Mouse (Mus musculus) liver (tissue): ENCODE data around the gene Crabp2.
"Not testable (repeated sequence)": the region's sequence is repeated elsewhere in the genome, so short reads cannot be mapped to it uniquely, and the experiment has no call there.

ENCODE experiments used
- DNase-seq: peaks from one replicate; pipeline ENCODE4 v3.0.0-alpha.2; 2020; ENCODE audit warnings: mixed read lengths

Gene Crabp2

GRCm38 (mm10) chr3:87948378-87949265 is at the start of gene Crabp2:
Gene Crabp2 (plus strand): TSS chr3:87948666.
- peak; percentile 36 for DNase-seq

- no peak for DNase-seq
These were observed 49.2 kb upstream of the Crabp2 start for GRCm38 (mm10) chr3:87899266-87899665.

- no peak for DNase-seq
These were observed 48.7 kb upstream of the Crabp2 start for GRCm38 (mm10) chr3:87899776-87900175.

- DNase-seq, result peak; percentile 81
These were observed 47.3 kb upstream of the Crabp2 start for GRCm38 (mm10) chr3:87901036-87901624.

- not testable (repeated sequence) for DNase-seq
These were observed 46.5 kb upstream of the Crabp2 start for GRCm38 (mm10) chr3:87901959-87902358.

GRCm38 (mm10) chr3:87903821-87904220 is 44.6 kb upstream of the Crabp2 start:
- DNase-seq, result no peak

- peak; percentile 96 for DNase-seq
These were observed 42.5 kb upstream of the Crabp2 start, which contains the start of gene Hdgf for GRCm38 (mm10) chr3:87905880-87906485. Gene Hdgf (plus strand): TSS chr3:87906321.

- peak; percentile 52 for DNase-seq
These were observed 41.9 kb upstream of the Crabp2 start for GRCm38 (mm10) chr3:87906601-87906980.

- DNase-seq, result peak; percentile 69
These were observed 41.2 kb upstream of the Crabp2 start for GRCm38 (mm10) chr3:87906981-87907857.

GRCm38 (mm10) chr3:87907906-87908305 is 40.6 kb upstream of the Crabp2 start:
- DNase-seq, result no peak

GRCm38 (mm10) chr3:87909381-87909780 is 39.1 kb upstream of the Crabp2 start:
- DNase-seq, result no peak

- no peak for DNase-seq
These were observed 38.6 kb upstream of the Crabp2 start for GRCm38 (mm10) chr3:87909874-87910273.

- DNase-seq, result peak; percentile 86
These were observed 37.8 kb upstream of the Crabp2 start for GRCm38 (mm10) chr3:87910573-87911141.

- DNase-seq, result no peak
These were observed 35.0 kb upstream of the Crabp2 start for GRCm38 (mm10) chr3:87913491-87913890.

GRCm38 (mm10) chr3:87913891-87914290 is 34.6 kb upstream of the Crabp2 start:
- DNase-seq, result peak; percentile 46

- DNase-seq, result no peak
These were observed 31.5 kb upstream of the Crabp2 start for GRCm38 (mm10) chr3:87916990-87917389.

GRCm38 (mm10) chr3:87918551-87918950 is 29.9 kb upstream of the Crabp2 start:
- no peak for DNase-seq

GRCm38 (mm10) chr3:87919336-87920108 is 28.9 kb upstream of the Crabp2 start, which contains the start of gene Mrpl24:
Gene Mrpl24 (plus strand): TSS chr3:87919506.
- DNase-seq, result peak; percentile 74

- no peak for DNase-seq
These were observed 28.1 kb upstream of the Crabp2 start for GRCm38 (mm10) chr3:87920270-87920943.

- DNase-seq, result no peak
These were observed 23.5 kb upstream of the Crabp2 start for GRCm38 (mm10) chr3:87924996-87925395.

- DNase-seq, result no peak
These were observed 21.0 kb upstream of the Crabp2 start for GRCm38 (mm10) chr3:87927452-87927851.
